Mouse (Mus musculus): ENCODE measurements around the gene Stambp. TPM values are rescaled to one million over a fixed set of nuclear protein-coding genes. Genes with fewer than 3 reads are reported as not detected.
"Not testable (repeated sequence)": the region's sequence is repeated elsewhere in the genome, so short reads cannot be mapped to it uniquely, and the experiment has no call there.

The Stambp gene
- total RNA-seq (2014; fragmentation: Nextera tagmentation): 22.7 and 24.9 TPM in 2 replicates
- 2.4 and 3.2 TPM in 2 replicates for total RNA-seq (2017)

GRCm38 (mm10) chr6:83572671-83573070 lies at the start of gene Stambp:
Gene Stambp (minus strand): TSS chr6:83572729.
- no peak for ATAC-seq (replicated peaks; ENCODE audit: low FRiP score, low TSS enrichment, poor library complexity, severe bottlenecking)

- ATAC-seq (replicated peaks; ENCODE audit: low FRiP score, low TSS enrichment, poor library complexity, severe bottlenecking): no peak
These were observed 47.4 kb upstream of the Stambp start for GRCm38 (mm10) chr6:83619955-83620354.

DNA sequence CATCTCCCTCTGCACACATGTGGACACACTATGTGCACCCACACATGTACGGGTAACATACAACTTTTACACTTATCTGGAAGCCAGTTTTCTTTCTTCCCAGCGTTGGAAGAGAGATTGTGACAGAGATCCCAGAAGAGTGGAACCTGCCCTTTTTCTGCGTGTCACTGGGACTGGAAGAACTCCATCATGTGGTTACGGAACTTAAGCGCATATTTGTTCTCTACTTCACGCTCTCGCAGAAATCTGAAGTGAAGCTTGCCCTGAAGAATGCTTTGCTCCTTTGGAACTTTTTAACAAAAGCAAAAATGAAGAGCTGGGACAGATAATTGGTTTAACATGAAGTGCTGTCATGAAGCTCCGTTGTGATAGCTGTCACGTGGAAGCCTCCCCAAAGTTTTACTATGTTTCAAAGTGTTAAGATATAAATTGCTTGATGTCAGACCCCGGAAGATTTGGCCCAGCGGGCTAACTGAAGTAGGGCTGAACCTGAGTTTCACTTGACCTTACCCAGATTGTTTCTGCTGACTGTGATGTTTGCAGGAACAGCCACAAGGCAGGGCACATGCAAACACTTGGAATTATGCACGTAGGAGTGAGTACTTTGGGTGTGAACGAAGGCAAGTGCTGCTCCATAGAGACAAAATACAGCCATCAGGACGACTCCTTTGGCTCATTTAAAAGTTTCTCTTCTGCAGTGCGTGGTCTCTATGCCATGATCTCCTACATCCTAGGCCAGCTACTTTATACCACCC lies 45.2 kb upstream of the Stambp start:
- ATAC-seq (replicated peaks; ENCODE audit: low FRiP score, low TSS enrichment, poor library complexity, severe bottlenecking): no peak

GRCm38 (mm10) chr6:83616512-83616911 lies 44.0 kb upstream of the Stambp start:
- ATAC-seq (replicated peaks; ENCODE audit: low FRiP score, low TSS enrichment, poor library complexity, severe bottlenecking): no peak

- no peak for ATAC-seq (replicated peaks; ENCODE audit: low FRiP score, low TSS enrichment, poor library complexity, severe bottlenecking)
These were observed 41.9 kb upstream of the Stambp start for GRCm38 (mm10) chr6:83614469-83614868.

DNA sequence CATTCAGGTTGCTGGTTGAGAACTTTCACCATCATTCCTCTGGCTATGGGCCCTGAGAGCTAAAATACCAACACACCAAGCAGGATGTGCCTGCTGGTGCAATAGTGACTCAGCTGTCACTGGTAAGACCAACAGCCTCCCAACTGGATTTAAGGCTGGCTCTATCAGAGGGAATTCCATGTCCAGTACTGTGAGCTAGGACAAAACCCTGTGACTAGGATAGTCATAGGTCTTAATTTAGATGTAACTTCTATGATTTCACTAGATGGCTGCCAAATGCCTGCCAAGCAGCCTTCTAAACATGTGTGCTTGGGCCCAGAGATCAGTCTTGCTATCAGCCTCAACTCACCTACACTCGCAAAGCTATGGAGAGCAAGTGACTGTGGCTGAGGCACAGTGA lies 40.4 kb upstream of the Stambp start:
- ATAC-seq (replicated peaks; ENCODE audit: low FRiP score, low TSS enrichment, poor library complexity, severe bottlenecking): no peak

- no peak for ATAC-seq (replicated peaks; ENCODE audit: low FRiP score, low TSS enrichment, poor library complexity, severe bottlenecking)
These were observed 27.2 kb upstream of the Stambp start for GRCm38 (mm10) chr6:83599636-83600174.

DNA sequence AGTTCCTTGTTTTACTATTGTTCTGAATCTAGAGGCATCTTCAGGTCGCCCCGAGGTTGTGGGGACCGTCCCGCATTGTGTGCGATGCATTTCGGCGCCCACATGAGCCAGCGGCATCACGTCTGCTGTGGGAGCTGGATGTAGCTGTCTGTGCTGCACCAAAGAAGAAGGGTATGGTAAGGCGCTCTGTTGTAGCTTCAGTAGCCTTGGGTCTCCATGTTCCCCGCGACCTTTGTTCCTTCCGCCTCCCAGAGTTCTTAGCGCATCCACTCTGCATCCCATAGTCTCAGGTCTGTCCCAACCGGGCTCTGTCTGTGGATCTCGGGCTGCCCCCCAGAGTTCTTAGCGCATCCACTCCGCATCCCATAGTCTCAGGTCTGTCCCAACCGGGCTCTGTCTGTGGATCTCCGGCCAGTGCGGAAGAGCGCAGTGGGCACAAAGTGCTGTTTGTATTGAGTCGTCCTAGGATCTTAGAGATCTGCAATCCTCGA lies 26.6 kb upstream of the Stambp start:
- peak; percentile 41; the same call in 1 of the 2 replicates for ATAC-seq (replicated peaks; ENCODE audit: low FRiP score, low TSS enrichment, poor library complexity, severe bottlenecking)

GRCm38 (mm10) chr6:83598646-83599045 lies 26.1 kb upstream of the Stambp start:
- ATAC-seq (replicated peaks; ENCODE audit: low FRiP score, low TSS enrichment, poor library complexity, severe bottlenecking): peak; percentile 86

- no peak for ATAC-seq (replicated peaks; ENCODE audit: low FRiP score, low TSS enrichment, poor library complexity, severe bottlenecking)
These were observed 25.5 kb upstream of the Stambp start for GRCm38 (mm10) chr6:83597988-83598387.

DNA sequence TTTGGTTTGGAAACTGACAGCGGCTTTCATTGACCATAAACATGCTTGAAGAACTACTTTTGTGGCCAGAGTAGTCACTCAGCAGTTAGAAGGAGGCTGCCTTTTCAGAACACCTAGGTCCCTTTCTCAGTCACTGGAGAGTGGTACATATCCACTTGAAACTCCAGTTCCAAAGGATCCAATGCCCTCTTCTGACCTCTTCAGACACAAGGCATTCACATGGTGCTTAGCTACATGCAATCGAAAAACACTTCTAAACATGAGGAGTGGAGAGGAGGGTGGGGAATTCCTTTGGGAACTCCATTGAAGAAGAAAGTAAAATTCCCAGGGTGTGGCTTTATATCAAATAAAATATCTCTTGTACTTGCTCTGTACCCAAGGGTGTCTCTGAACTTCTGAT lies 22.5 kb upstream of the Stambp start:
- ATAC-seq (replicated peaks; ENCODE audit: low FRiP score, low TSS enrichment, poor library complexity, severe bottlenecking): no peak

DNA sequence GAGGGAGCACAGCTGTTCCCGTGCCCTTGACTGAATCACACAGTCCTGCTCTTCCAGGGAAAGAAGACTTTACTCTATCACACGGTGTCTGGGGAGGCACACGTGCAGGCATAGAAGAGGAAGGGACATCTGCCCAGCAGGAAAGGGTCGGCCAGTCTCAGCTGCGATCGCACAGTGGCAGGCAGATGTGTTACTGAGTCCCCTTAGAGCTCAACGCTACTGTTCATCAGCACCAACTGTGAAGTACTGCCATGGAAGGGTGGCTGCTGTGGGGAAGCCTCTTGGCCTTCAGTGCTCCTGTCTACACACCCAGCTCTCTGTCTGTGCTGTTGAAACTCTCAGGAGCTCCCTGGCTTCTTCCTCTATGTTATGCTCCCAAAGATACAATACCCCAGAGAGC lies 21.4 kb upstream of the Stambp start:
- no peak for ATAC-seq (replicated peaks; ENCODE audit: low FRiP score, low TSS enrichment, poor library complexity, severe bottlenecking)

- no peak for ATAC-seq (replicated peaks; ENCODE audit: low FRiP score, low TSS enrichment, poor library complexity, severe bottlenecking)
These were observed 19.5 kb upstream of the Stambp start for GRCm38 (mm10) chr6:83592051-83592450.

DNA sequence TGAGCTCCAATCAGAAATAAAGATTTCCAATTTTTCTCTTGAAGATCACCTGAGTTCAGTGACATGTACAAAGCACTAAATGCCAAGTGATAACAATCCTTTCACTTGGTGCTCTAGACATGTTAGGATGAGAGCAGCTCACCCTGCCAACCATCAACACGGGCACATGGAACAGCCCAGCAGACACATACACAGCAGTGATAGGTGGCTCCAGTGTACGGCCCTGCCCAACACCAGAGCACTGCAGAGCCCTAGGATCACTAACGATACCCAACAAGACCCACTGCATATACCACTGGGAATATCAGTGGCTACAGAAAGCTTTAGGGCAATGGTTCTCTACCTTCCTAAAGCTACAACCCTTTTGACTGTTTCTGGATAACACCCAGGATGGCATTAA lies 17.8 kb upstream of the Stambp start:
- ATAC-seq (replicated peaks; ENCODE audit: low FRiP score, low TSS enrichment, poor library complexity, severe bottlenecking): no peak

DNA sequence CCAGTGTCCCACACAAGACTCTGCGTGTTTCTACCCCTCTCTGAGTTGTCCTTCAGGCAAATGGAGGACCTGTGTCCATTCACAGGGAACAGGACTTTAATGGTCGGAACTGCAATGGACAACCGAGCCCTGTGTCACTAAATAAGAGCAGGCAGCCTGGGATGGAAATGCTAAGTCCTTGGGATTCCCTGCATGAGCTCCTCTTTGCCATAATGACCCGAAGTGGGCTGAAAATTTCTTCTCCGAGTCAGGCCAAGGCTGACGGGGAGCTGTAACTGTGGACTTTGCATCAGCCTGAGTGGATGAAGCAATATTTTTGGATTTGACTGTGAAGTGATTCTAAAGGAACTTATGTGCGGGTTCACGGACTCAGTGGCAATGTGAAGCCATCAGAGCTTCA lies 14.7 kb upstream of the Stambp start:
- not testable (repeated sequence) for ATAC-seq (replicated peaks; ENCODE audit: low FRiP score, low TSS enrichment, poor library complexity, severe bottlenecking)

DNA sequence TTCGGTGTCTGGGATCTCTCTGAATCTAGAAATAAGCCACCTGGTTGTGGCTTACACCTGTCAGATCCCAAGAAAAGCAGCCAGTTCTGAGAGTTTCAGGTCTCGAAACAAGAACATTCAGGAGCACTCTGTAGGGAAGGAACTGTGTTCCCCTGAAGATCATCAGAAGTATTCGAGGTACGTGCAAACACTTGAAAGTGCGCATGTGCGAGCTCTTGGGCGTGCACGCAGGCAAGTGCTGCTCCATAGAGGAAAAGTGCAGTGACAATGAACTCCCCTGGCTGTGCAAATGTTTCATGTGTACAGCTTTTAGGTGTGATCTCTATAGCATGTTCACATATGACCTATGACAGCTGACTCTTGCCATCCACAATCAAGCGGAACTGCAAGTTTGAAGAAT lies 12.8 kb upstream of the Stambp start:
- not testable (repeated sequence) for ATAC-seq (replicated peaks; ENCODE audit: low FRiP score, low TSS enrichment, poor library complexity, severe bottlenecking)

DNA sequence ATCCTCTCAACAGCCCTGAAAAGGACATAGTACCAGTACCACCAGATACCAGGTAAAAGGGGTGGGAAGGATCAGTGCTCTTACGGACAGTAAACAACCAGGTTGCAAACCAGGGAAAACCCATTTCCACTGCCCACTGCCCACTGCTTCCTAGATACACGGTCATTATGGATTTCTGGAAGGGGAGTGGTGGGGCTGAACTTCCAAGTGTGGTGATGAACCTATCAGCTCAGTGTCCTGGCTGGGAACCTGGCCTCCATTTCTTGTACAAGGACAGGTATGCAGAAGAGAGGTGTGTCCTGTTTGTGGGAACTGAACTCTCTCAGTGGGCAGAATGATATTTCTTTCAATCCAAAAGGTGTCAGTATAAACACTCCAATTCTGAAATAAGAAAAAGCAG lies 11.1 kb upstream of the Stambp start:
- ATAC-seq (replicated peaks; ENCODE audit: low FRiP score, low TSS enrichment, poor library complexity, severe bottlenecking): no peak

- ATAC-seq (replicated peaks; ENCODE audit: low FRiP score, low TSS enrichment, poor library complexity, severe bottlenecking): peak; percentile 87
These were observed 10.4 kb upstream of the Stambp start for GRCm38 (mm10) chr6:83582938-83583270.

DNA sequence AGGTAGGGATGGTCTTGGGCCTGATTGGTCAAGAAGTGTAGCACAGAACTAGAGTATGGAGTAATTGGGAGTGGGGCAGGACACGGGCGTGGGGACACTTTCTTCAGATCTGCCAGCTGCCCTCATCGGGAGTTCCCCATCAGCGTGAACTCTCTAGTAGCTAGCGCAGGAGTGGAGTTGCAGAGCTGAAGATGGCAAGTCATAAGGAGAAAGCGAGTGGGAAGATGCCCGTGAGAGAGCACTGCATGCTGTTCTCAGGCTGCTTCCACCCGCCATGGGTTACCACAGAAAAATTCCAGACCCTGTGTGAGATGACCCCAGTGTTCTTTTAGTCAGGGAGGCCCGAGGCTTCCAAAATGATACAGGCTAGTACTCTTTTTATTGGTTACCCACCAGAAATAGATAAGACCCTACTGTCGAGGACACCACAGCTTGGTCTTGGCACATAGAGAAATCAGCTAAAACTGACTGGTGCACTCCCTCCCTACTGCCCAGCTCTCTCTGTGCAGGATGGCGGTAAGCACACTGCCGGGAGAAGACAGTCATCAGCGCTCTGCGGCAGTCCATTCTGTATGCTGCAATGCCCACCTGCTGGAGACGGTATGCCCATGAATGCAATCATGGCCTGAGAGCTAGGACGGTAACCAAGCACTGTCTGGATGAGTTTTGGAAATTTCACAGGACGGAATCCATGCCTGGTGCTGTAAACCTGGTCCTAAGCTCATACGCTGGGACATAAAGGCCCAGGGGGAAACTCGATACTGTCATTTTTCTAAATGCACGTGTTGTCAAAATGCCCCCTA lies 9.8 kb upstream of the Stambp start:
- 0 out of 2 replicates have a peak, but pooled peaks have one; percentile 30 for ATAC-seq (replicated peaks; ENCODE audit: low FRiP score, low TSS enrichment, poor library complexity, severe bottlenecking)

GRCm38 (mm10) chr6:83577534-83577933 lies 5.0 kb upstream of the Stambp start:
- no peak for ATAC-seq (replicated peaks; ENCODE audit: low FRiP score, low TSS enrichment, poor library complexity, severe bottlenecking)
